Mouse (Mus musculus): ENCODE measurements around the gene Ess2.
A peak's percentile ranks its signal among the peaks of the same experiment; 100 is the strongest.

GRCm38 (mm10) chr16:17928087-17928580 is 17.0 kb upstream of the Ess2 start, which contains the start of gene Slc25a1:
- TF ChIP-seq NELFE (IDR thresholded peaks at IDR 0.05; ENCODE audit: low read depth, low read length) (peak; percentile 83), CTCF (conservative IDR thresholded peaks at IDR 0.05 in 1 of 2, IDR thresholded peaks at IDR 0.05 in 1 of 2; ENCODE audit: low read depth in 2 of 2, low read length in 2 of 2) (no peak), POLR2A (IDR thresholded peaks at IDR 0.05; ENCODE audit: low read depth, low read length) (peak; percentile 84), ETS1 (conservative IDR thresholded peaks at IDR 0.05; ENCODE audit: low read depth, low read length) (no peak), ZMIZ1 (IDR thresholded peaks at IDR 0.05; ENCODE audit: low read depth, low read length) (peak; percentile 88; the same call in 1 of the 2 replicates), MAZ (IDR thresholded peaks at IDR 0.05; ENCODE audit: low read depth, low read length) (no peak), EP300 (IDR thresholded peaks at IDR 0.05; ENCODE audit: low read length) (0 out of 2 replicates have a peak, but pooled peaks have one; percentile 4), CHD2 (IDR thresholded peaks at IDR 0.05; ENCODE audit: low read length) (0 out of 2 replicates have a peak, but pooled peaks have one; percentile 19)

Data from CH12.LX (cell line).